Mouse (Mus musculus) ES-E14 (cell line): ENCODE results near the gene Ltk. TPM values are rescaled to one million over a fixed set of nuclear protein-coding genes. Genes with fewer than 3 reads are reported as not detected.

Experiments
- DNase-seq: peaks from one replicate; pipeline ENCODE4 v3.0.0-alpha.2; 2013; ENCODE audit warnings: low read depth, low spot score
- H3K27ac ChIP-seq: 2 replicates; pipeline ENCODE4 v1.5.1; 2012; ENCODE audit warnings: low read depth, mild to moderate bottlenecking, low read length, moderate library complexity, mixed read lengths; ENCODE audit not compliant: poor library complexity, insufficient read depth, severe bottlenecking
- H3K36me3 ChIP-seq: 2 replicates; pipeline ENCODE4 v1.6.1; 2012; ENCODE audit warnings: mild to moderate bottlenecking, low read length, moderate library complexity, mixed read lengths; ENCODE audit not compliant: control insufficient read depth, poor library complexity, insufficient read depth, severe bottlenecking
- H3K4me1 ChIP-seq, 2 experiments: fragments of 150-350 bp in 1 of 2; sonication (generic) in 1 of 2; 2 replicates each; pipeline ENCODE4 v1.6.1; 2012; ENCODE audit warnings: low read length in 2 of 2, mild to moderate bottlenecking in 1 of 2, mixed read lengths in 1 of 2; ENCODE audit not compliant: control insufficient read depth in 2 of 2, insufficient read depth in 2 of 2, poor library complexity in 1 of 2
- H3K4me3 ChIP-seq, 2 experiments: fragments of 150-350 bp in 1 of 2; sonication (generic) in 1 of 2; 2 replicates each; pipeline ENCODE4 v1.5.1; 2012; ENCODE audit warnings: low read length in 2 of 2, low read depth in 1 of 2, mild to moderate bottlenecking in 1 of 2, mixed read lengths in 1 of 2; ENCODE audit not compliant: insufficient read depth in 1 of 2, poor library complexity in 1 of 2, severe bottlenecking in 1 of 2
- H3K9ac ChIP-seq: 2 replicates; pipeline ENCODE4 v1.6.1; 2012; ENCODE audit warnings: low read depth, mild to moderate bottlenecking, low read length, mixed read lengths; ENCODE audit not compliant: poor library complexity, insufficient read depth, severe bottlenecking
- H3K9me3 ChIP-seq: fragments of 150-350 bp; sonication (generic); 2 replicates; pipeline ENCODE4 v1.6.1; 2012; ENCODE audit warnings: low read depth, mild to moderate bottlenecking, low read length; ENCODE audit not compliant: control insufficient read depth, insufficient read depth
- CHD2 ChIP-seq: IDR thresholded peaks from 2 replicates; pipeline ENCODE4 v1.6.1; 2014; ENCODE audit warnings: mild to moderate bottlenecking, low read depth, low read length, inconsistent platforms
- HCFC1 ChIP-seq: IDR thresholded peaks from 2 replicates; pipeline ENCODE4 v1.6.1; 2012; ENCODE audit warnings: low read length, inconsistent platforms, borderline replicate concordance; ENCODE audit not compliant: insufficient read depth
- MAFK ChIP-seq: IDR thresholded peaks from 2 replicates; pipeline ENCODE4 v1.6.1; 2014; ENCODE audit warnings: mild to moderate bottlenecking, low read depth, low read length, inconsistent platforms; ENCODE audit not compliant: insufficient read depth
- ZC3H11A ChIP-seq: IDR thresholded peaks from 2 replicates; pipeline ENCODE4 v1.6.1; 2012; ENCODE audit warnings: low read depth, mild to moderate bottlenecking, inconsistent platforms, low read length, borderline replicate concordance
- ZNF384 ChIP-seq: IDR thresholded peaks from 2 replicates; pipeline ENCODE4 v1.6.1; 2012; ENCODE audit warnings: low read depth, low read length, inconsistent platforms
- in situ Hi-C, 2 experiments: fragments of 600-800 bp; cut with MboI; formaldehyde crosslinking; loops; one replicate each; pipeline ENCODE4 v1.15.1; 2025; ENCODE audit warnings: low sequenced_read_pairs in 2 of 2, inconsistent platforms in 1 of 2; ENCODE audit not compliant: unreplicated experiment in 2 of 2
- total RNA-seq: library from RNA; depleted of rRNA; stranded (reverse); fragments of 300-350 nt; gene quantifications from 2 replicates; pipeline ENCODE4 v1.2.3, GENCODE M21; 2012; rRNA removed

Ltk gene
- 0.85 and 2.8 TPM in 2 replicates for total RNA-seq

DNA sequence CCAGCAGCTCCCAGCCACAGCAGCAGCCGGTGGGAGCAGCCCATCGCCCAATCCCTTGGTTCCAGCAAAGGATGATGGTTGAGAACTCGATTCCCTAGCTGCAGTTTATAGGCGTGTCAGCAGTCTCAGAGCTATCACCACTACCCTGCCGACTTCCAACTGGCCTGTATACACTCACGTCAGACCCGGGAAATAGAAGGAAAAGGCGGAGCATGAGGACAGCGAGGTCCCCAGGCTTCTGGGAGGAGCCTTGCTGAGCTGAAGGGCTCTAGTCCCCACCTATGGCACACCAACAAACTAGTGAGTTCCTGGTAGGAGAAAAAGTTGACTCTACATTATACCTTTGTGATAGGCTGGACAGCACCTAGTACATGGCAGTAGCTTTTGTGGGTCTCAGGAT is at the start of gene Ltk:
TSS of gene Ltk (minus strand) at position 181 of the 400 bp plus-strand sequence.
- DNase-seq: no peak
- TF ChIP-seq ZNF384 (no peak), ZC3H11A (no peak), MAFK (no peak), CHD2 (no peak), HCFC1 (no peak)
- Histone ChIP-seq H3K36me3 (peaks cover 14% of the 10 kb centered on the region), H3K4me1 (peaks cover 0 to 7% of the 10 kb centered on the region in 2 experiments; a peak in 1 of 4 replicates), H3K4me3 (peak within 1 kb of the TSS; percentile 64 to 65; a peak in 3 of 4 replicates), H3K9me3 (no peaks in the 10 kb centered on the region), H3K27ac (no peak within 1 kb of the TSS), H3K9ac (no peak within 1 kb of the TSS)
- in situ Hi-C loops: no loop called here

DNA sequence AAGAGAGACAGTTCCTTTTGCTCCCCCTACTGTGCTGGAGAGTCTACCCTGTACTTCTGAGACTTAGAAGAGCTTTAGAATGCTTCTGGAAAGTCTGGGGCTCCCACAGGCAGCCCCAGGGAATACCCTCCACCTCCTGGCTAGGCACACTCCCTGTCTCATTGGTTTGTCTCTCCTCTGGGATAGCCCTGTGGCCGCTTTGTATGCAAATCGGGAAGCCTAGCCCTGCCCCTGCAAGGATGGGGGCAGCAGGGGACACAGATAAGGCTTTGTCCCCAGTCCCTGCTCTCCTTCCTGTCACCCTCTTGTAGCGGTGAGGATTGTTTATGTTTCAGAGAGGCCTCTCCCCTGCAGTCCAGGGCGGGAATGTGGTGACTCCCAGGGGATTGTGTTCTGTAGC is 48.6 kb upstream of the Ltk start:
- no peak overlapping the region for H3K27ac ChIP-seq
- peaks cover 4 to 30% of the 10 kb centered on the region in 2 experiments; a peak in 3 of 4 replicates for H3K4me1 ChIP-seq
- DNase-seq: no peak
- in situ Hi-C loops: no loop called here
- TF ChIP-seq CHD2 (no peak), ZNF384 (no peak), MAFK (no peak), ZC3H11A (no peak)
- no peak overlapping the region for H3K4me3 ChIP-seq
- H3K9me3 ChIP-seq: no peaks in the 10 kb centered on the region
- H3K9ac ChIP-seq: no peak overlapping the region
- peaks cover 62% of the 10 kb centered on the region for H3K36me3 ChIP-seq

DNA sequence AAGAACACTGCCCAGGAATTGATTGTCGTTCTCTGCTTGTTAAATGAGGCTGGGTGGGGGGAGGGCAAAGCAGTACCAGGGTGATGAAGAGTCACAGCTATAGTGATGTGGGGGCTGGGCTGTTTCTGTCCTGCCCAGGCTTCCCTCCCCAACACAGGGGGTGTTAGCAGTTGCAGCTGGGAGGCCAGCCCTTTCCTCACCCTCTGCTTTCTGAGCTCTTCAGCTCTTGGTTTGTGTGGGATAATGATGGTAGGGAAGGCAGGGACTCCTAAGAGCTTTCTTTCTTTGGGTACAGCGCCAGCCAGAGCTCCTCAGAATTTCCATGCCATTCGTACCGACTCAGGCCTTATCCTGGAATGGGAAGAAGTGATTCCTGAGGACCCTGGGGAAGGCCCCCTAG is 48.2 kb upstream of the Ltk start:
- in situ Hi-C loops: no loop called here

DNA sequence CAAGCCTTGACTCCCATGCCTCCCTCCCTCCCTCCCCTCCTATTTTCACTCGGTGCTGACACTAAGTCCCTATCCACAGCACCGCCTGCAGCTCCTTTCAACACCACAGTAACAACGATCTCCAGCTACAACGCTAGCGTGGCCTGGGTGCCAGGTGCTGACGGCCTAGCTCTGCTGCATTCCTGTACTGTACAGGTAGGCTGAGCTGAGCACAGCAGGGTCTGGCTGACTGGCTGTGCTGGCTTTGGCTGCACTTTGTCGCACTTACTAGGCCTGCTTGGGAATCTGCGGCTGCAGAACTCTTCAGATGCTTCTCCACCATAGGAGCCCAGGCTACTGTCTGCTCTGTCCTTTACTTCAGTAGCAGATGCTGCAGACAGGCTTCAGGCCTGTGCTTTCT is 45.3 kb upstream of the Ltk start:
- Histone ChIP-seq H3K36me3 (peaks cover 36% of the 10 kb centered on the region), H3K4me1 (peaks cover 14 to 50% of the 10 kb centered on the region in 2 experiments; a peak in 3 of 4 replicates), H3K9me3 (no peaks in the 10 kb centered on the region), H3K9ac (no peak overlapping the region), H3K4me3 (no peak overlapping the region), H3K27ac (no peak overlapping the region)
- in situ Hi-C loops: no loop called here
- no peak for DNase-seq
- no peak for TF ChIP-seq CHD2
- no peak for TF ChIP-seq ZC3H11A
- TF ChIP-seq ZNF384: no peak
- no peak for TF ChIP-seq MAFK
- TF ChIP-seq HCFC1: no peak

More for the DNA sequence above, 48.2 kb upstream of the Ltk start:
- peaks cover 59% of the 10 kb centered on the region for H3K36me3 ChIP-seq
- H3K9me3 ChIP-seq: no peaks in the 10 kb centered on the region
- H3K9ac ChIP-seq: no peak overlapping the region
- no peak overlapping the region for H3K27ac ChIP-seq
- H3K4me1 ChIP-seq: peaks cover 7 to 31% of the 10 kb centered on the region in 2 experiments; a peak in 3 of 4 replicates
- no peak overlapping the region for H3K4me3 ChIP-seq
- DNase-seq: no peak
- TF ChIP-seq HCFC1 (no peak), MAFK (no peak), CHD2 (no peak), ZNF384 (no peak), ZC3H11A (no peak)
